Mouse (Mus musculus): ENCODE data around the gene Os9.
"Not testable (repeated sequence)": the region's sequence is repeated elsewhere in the genome, so short reads cannot be mapped to it uniquely, and the experiment has no call there.

The Os9 gene

GRCm38 (mm10) chr10:127135118-127135836 lies 14.3 kb upstream of the Os9 start:
- no peaks in the 10 kb centered on the region for H3K27me3 ChIP-seq (ENCODE audit: control insufficient read depth, insufficient read depth, low read length, poor library complexity, severe bottlenecking)
- no peaks in the 10 kb centered on the region for H3K36me3 ChIP-seq (ENCODE audit: control insufficient read depth, insufficient read depth, low read length, poor library complexity, severe bottlenecking)
- DNase-seq (ENCODE audit: low read depth, low spot score): peak; percentile 66

- peak; percentile 36 for DNase-seq (ENCODE audit: low read depth, low spot score)
- not testable (repeated sequence) for H3K27me3 ChIP-seq (ENCODE audit: control insufficient read depth, insufficient read depth, low read length, poor library complexity, severe bottlenecking)
Observed at GRCm38 (mm10) chr10:127134394-127135035, 13.6 kb upstream of the Os9 start.

GRCm38 (mm10) chr10:127132469-127132868 lies 11.5 kb upstream of the Os9 start:
- DNase-seq (ENCODE audit: low read depth, low spot score): no peak
- Histone ChIP-seq H3K27me3 (ENCODE audit: control insufficient read depth, insufficient read depth, low read length, poor library complexity, severe bottlenecking) (no peaks in the 10 kb centered on the region), H3K36me3 (ENCODE audit: control insufficient read depth, insufficient read depth, low read length, poor library complexity, severe bottlenecking) (no peaks in the 10 kb centered on the region)

More at GRCm38 (mm10) chr10:127134394-127135035, 13.6 kb upstream of the Os9 start:
- H3K36me3 ChIP-seq (ENCODE audit: control insufficient read depth, insufficient read depth, low read length, poor library complexity, severe bottlenecking): not testable (repeated sequence)

GRCm38 (mm10) chr10:127129431-127129830 lies 8.5 kb upstream of the Os9 start:
- H3K27me3 ChIP-seq (ENCODE audit: control insufficient read depth, insufficient read depth, low read length, poor library complexity, severe bottlenecking): no peaks in the 10 kb centered on the region
- H3K36me3 ChIP-seq (ENCODE audit: control insufficient read depth, insufficient read depth, low read length, poor library complexity, severe bottlenecking): no peaks in the 10 kb centered on the region
- no peak for DNase-seq (ENCODE audit: low read depth, low spot score)

GRCm38 (mm10) chr10:127127711-127128279 lies 6.9 kb upstream of the Os9 start:
- H3K27me3 ChIP-seq (ENCODE audit: control insufficient read depth, insufficient read depth, low read length, poor library complexity, severe bottlenecking): no peaks in the 10 kb centered on the region
- H3K36me3 ChIP-seq (ENCODE audit: control insufficient read depth, insufficient read depth, low read length, poor library complexity, severe bottlenecking): no peaks in the 10 kb centered on the region
- DNase-seq (ENCODE audit: low read depth, low spot score): no peak

GRCm38 (mm10) chr10:127126579-127126978 lies 5.6 kb upstream of the Os9 start:
- Histone ChIP-seq H3K36me3 (ENCODE audit: control insufficient read depth, insufficient read depth, low read length, poor library complexity, severe bottlenecking) (no peaks in the 10 kb centered on the region), H3K27me3 (ENCODE audit: control insufficient read depth, insufficient read depth, low read length, poor library complexity, severe bottlenecking) (no peaks in the 10 kb centered on the region)
- DNase-seq (ENCODE audit: low read depth, low spot score): peak; percentile 36

- H3K27me3 ChIP-seq (ENCODE audit: control insufficient read depth, insufficient read depth, low read length, poor library complexity, severe bottlenecking): no peaks in the 10 kb centered on the region
- DNase-seq (ENCODE audit: low read depth, low spot score): peak; percentile 86
- no peaks in the 10 kb centered on the region for H3K36me3 ChIP-seq (ENCODE audit: control insufficient read depth, insufficient read depth, low read length, poor library complexity, severe bottlenecking)
Observed at GRCm38 (mm10) chr10:127125210-127126001, 4.5 kb upstream of the Os9 start.

- H3K36me3 ChIP-seq (ENCODE audit: control insufficient read depth, insufficient read depth, low read length, poor library complexity, severe bottlenecking): peaks cover 2% of the 10 kb centered on the region; the same call in 1 of the 2 replicates
- H3K27me3 ChIP-seq (ENCODE audit: control insufficient read depth, insufficient read depth, low read length, poor library complexity, severe bottlenecking): no peaks in the 10 kb centered on the region
- DNase-seq (ENCODE audit: low read depth, low spot score): peak; percentile 84
Observed at GRCm38 (mm10) chr10:127123436-127123805, 2.5 kb upstream of the Os9 start.

GRCm38 (mm10) chr10:127122784-127123435 lies 2.0 kb upstream of the Os9 start:
- Histone ChIP-seq H3K36me3 (ENCODE audit: control insufficient read depth, insufficient read depth, low read length, poor library complexity, severe bottlenecking) (peaks cover 2% of the 10 kb centered on the region; the same call in 1 of the 2 replicates), H3K27me3 (ENCODE audit: control insufficient read depth, insufficient read depth, low read length, poor library complexity, severe bottlenecking) (no peaks in the 10 kb centered on the region)
- DNase-seq (ENCODE audit: low read depth, low spot score): no peak

- peaks cover 2% of the 10 kb centered on the region; the same call in 1 of the 2 replicates for H3K36me3 ChIP-seq (ENCODE audit: control insufficient read depth, insufficient read depth, low read length, poor library complexity, severe bottlenecking)
- no peaks in the 10 kb centered on the region for H3K27me3 ChIP-seq (ENCODE audit: control insufficient read depth, insufficient read depth, low read length, poor library complexity, severe bottlenecking)
- no peak for DNase-seq (ENCODE audit: low read depth, low spot score)
Observed at GRCm38 (mm10) chr10:127122018-127122417, 1.1 kb upstream of the Os9 start.

- H3K36me3 ChIP-seq (ENCODE audit: control insufficient read depth, insufficient read depth, low read length, poor library complexity, severe bottlenecking): peaks cover 2% of the 10 kb centered on the region
- no peaks in the 10 kb centered on the region for H3K27me3 ChIP-seq (ENCODE audit: control insufficient read depth, insufficient read depth, low read length, poor library complexity, severe bottlenecking)
- no peak for DNase-seq (ENCODE audit: low read depth, low spot score)
Observed at GRCm38 (mm10) chr10:127120301-127121065, 448 bp downstream of the Os9 start.

- Histone ChIP-seq H3K36me3 (ENCODE audit: control insufficient read depth, insufficient read depth, low read length, poor library complexity, severe bottlenecking) (peaks cover 2% of the 10 kb centered on the region), H3K27me3 (ENCODE audit: control insufficient read depth, insufficient read depth, low read length, poor library complexity, severe bottlenecking) (no peaks in the 10 kb centered on the region)
- no peak for DNase-seq (ENCODE audit: low read depth, low spot score)
Observed at GRCm38 (mm10) chr10:127119229-127119628, 1.7 kb downstream of the Os9 start.

GRCm38 (mm10) chr10:127118470-127118869 lies 2.5 kb downstream of the Os9 start:
- Histone ChIP-seq H3K36me3 (ENCODE audit: control insufficient read depth, insufficient read depth, low read length, poor library complexity, severe bottlenecking) (peaks cover 2% of the 10 kb centered on the region), H3K27me3 (ENCODE audit: control insufficient read depth, insufficient read depth, low read length, poor library complexity, severe bottlenecking) (no peaks in the 10 kb centered on the region)
- DNase-seq (ENCODE audit: low read depth, low spot score): no peak

GRCm38 (mm10) chr10:127115068-127115467 lies 5.9 kb downstream of the Os9 start:
- Histone ChIP-seq H3K36me3 (ENCODE audit: control insufficient read depth, insufficient read depth, low read length, poor library complexity, severe bottlenecking) (peaks cover 2% of the 10 kb centered on the region), H3K27me3 (ENCODE audit: control insufficient read depth, insufficient read depth, low read length, poor library complexity, severe bottlenecking) (no peaks in the 10 kb centered on the region)
- peak; percentile 65 for DNase-seq (ENCODE audit: low read depth, low spot score)
